Mouse (Mus musculus) lung, postnatal 0 days (tissue): ENCODE data around the gene Pdlim7.

Experiments
- CTCF ChIP-seq: IDR thresholded peaks from 2 replicates; pipeline ENCODE4 v1.5.1; 2016; ENCODE audit warnings: antibody characterized with exemption, mild to moderate bottlenecking
- EP300 ChIP-seq: IDR thresholded peaks from 2 replicates; pipeline ENCODE4 v1.6.1; 2016; ENCODE audit warnings: antibody characterized with exemption, mild to moderate bottlenecking, control low read depth

- TF ChIP-seq CTCF (0 out of 2 replicates have a peak, but pooled peaks have one; percentile 5), EP300 (no peak)
Measured at GRCm38 (mm10) chr13:55487578-55488498, 25.6 kb downstream of the Pdlim7 start, which contains the start of gene Dbn1.
